Mouse (Mus musculus) layer of hippocampus, postnatal 14 days (tissue): ENCODE measurements at regions not wholly inside any gene's neighbourhood (a gene's known extent, or its start where the extent isn't known, plus 50 kb on each side); places are given as distances from the start of the nearest gene placed in this dataset.

Source experiments
- DNase-seq, 2 experiments: peaks; one replicate each; pipeline ENCODE4 v3.0.0; 2021 to 2022; ENCODE audit warnings: low spot score in 2 of 2, mixed read lengths in 1 of 2

GRCm38 (mm10) chr6:148719062-148719461 is 112.2 kb downstream of the Ipo8 start:
- no peak for DNase-seq

DNA sequence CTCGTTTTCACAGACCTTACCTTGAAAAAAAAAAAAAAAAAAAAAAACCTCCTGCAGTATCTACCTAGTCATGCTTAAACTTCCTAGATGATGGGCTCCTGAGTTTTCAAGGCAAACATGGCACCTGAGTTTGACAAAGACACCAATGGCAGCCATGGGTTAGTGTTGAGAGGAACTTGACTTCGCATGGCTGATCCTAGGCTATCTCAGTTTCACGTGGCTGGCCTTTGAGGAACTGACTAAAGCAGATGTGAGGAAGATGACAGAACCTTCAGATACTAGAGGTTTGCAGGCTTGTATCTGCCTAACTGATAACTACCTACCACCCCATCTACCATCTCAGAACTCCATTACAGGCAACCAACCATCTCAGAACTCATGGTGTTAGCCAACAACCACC is 120.9 kb downstream of the Ipo8 start:
- DNase-seq: no peak

DNA sequence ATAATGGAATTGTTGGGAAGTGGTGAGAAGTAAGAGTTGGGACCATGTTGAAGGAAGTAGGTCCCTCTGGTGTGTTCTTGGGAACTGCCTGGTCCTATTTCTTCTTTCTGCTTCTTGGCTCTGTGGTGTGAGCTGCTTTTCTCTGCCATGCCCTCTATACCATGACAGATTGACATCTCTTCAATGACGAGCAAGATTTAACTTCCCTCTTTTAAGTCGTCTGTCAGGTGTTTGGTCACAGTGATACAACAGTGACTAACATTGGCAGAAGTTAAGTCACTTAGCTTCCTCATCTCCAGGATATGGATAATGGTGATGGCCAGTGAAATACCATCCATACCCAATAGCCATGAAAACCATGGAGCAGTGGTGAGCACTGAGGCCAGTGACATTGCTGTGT is 122.9 kb downstream of the Ipo8 start:
- DNase-seq: no peak

GRCm38 (mm10) chr6:148705711-148706110 is 125.6 kb downstream of the Ipo8 start:
- DNase-seq: no peak

DNA sequence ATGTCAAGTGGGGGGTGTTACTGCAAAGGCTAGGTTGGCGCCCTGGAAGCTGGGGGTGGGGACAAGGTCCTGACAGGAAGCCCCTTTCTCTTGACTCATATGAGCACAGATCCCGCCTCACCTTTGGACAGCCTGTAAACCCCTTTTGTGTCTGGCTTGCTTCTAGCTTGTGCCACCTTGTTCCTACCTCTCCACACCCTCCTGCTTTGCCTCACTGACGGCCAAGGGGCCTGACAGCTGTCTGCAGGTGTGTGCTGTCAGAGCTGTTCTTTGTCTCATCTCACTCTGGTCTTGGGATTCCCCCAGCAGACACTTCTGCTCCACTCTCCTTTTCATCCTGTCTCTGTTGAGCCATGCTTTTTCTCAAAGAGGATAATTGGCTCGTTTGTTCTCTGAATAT is 137.9 kb downstream of the Ipo8 start:
- no peak for DNase-seq

- DNase-seq: peak; percentile 53 to 55
Observed at GRCm38 (mm10) chr6:148687770-148688169, 143.5 kb downstream of the Ipo8 start.

- no peak for DNase-seq
Observed at GRCm38 (mm10) chr6:148660152-148660551, 171.1 kb downstream of the Ipo8 start.

DNA sequence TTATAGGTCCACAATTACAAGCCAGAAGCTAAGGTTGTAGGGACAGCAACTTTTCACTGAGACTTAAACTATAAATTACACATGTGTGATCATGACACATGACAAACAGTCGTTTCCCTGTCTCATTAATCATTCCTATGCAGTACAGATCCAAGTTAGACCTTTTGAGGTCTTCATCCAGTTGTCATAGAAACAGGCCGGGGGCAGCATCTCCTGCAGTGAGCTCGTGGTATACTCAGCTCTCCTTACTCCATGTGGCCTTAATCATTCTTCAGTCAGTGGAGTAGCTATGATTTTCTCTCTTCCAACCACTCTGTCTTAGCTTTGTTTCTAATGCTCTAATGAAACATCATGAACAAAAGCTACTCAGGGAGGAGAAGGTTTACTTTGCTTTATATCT is 178.1 kb downstream of the Ipo8 start:
- DNase-seq: no peak

DNA sequence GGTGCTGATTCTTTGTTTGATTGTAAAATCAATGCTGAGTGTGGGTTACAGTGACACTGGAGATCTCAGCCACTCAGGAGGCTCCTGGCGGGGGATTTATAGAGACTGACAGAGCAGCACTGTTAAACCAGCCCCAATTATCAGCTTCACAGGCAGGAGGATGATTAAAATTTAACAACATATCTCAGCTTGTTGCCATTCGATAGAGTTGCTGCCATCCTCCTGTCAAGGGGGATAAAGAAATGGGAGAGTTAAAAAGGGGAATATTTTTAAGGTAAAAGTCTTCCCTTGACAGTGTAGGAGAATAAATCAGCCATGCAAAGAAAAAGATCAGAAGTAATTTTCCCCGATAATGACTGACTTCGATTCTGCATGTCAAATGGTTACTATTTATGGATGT is 178.8 kb downstream of the Ipo8 start:
- no peak for DNase-seq

DNA sequence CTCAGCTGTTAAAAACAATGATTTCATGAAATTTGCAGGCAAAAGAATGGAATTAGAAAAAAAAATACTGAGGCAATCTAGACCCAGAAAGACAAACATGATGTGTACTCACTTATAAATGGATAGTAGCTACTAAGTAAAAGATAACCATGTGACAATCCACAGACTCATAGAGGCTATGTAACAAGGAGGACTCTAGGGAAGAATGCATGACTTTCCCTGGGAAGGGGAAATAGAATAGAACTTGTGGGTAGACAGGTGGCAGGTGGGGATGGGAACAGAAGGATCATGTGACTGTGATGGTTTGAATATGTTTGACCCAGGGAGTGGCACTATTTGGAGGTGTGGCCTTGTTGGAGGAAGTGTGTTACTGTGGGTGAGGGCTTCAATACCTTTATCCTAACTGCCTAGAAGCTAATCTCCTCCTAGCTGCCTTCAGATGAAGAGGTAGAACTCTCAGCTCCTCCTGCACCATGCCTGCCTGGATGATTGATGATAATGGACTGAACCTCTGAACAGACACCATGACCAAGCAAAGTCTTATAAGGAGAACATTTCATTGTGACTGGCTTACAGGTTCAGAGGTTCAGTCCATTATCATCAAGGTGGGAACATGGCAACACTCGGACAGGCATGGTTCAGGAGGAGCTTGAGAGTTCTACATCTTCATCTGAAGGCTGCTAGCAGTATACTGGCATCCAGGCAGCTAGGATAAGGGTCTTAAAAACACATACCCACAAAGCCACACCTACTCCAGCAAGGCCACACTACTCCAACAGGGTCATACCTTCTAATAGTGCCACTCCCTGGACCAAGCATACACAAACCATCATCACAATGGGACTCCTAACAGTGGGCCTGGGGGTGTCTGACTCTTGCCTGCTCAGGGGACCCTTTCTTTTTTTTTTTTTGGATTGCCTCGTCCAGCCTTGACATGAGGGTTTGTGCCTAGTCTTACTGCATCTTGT is 183.6 kb downstream of the Ipo8 start:
- DNase-seq: no peak

DNA sequence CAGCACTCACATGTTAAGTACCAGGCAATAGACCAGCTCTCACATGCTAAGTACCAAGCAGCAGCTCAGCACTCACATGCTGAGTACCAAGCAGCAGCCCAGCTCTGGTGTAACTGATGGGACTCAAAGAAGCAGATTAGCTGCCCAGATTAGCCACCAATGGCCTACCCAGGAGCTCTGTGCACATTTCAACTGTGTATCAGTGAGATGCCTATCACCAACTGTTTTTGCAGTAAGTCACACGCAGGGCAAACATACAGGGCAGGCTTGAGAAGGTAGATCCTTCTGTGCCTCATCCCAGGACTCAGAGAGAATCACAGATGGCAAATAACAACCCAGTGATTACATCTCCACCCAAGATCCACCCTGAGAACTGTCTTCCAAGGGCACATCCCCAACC is 190.7 kb downstream of the Ipo8 start:
- DNase-seq: no peak

- peak in 1 of 2 experiments; percentile 32 for DNase-seq
Observed at GRCm38 (mm10) chr6:148634148-148634547, 190.0 kb upstream of the Tmtc1 start.

DNA sequence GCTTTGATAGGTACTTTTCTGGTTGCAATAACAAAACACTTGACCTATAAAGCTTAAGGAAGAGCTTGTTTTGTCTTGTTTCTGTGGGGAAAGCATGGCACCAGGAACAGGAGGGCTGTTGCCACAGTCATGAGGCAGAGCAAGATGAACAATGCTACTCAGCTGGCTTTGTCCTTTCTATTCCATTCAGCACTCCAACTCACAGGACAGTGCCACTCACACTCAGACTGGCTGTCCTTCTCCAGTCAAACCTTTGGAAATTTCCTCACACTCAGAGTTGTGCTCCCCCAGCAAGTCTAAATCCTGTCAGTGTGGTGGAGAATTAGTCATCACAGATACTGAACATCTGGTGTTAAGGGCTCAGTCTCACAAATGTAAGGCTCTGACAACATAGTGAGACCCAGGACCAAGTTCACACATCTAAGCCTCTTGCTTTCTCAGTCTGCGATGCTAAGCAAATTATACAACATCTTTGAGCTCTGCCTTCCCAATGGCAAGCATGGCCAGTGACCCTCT is 183.0 kb upstream of the Tmtc1 start:
- DNase-seq: no peak

DNA sequence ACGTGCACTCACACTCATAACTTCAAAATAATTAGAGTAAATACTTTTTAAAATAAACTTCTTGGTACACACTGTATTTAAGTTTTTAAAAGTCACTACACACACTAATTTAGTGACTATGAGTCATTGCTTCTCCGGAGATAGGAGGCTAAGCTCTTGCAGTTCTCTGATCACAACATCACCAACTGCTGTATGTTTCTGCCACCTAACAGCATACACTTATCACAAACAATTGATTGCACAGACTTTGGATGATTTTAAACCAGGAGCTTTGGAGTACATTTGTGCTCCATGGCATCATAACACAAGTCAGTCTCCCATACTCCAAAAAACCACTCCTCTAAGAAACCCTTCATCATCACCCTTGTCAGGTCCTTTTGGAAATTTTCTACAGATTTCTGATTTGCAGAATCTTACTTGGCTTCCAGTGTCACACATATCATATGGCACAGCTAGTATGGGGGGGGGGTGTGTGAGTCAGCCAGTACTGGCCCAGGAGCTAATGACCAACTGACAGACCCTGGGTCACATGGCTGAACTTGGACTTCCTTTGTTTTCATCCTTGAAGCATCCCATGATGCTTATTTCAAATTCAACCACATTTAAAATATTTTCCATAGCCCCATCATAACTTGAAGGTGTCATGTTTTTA is 179.1 kb upstream of the Tmtc1 start:
- DNase-seq: no peak

- DNase-seq: no peak
Observed at GRCm38 (mm10) chr6:148620034-148620433, 175.8 kb upstream of the Tmtc1 start.

DNA sequence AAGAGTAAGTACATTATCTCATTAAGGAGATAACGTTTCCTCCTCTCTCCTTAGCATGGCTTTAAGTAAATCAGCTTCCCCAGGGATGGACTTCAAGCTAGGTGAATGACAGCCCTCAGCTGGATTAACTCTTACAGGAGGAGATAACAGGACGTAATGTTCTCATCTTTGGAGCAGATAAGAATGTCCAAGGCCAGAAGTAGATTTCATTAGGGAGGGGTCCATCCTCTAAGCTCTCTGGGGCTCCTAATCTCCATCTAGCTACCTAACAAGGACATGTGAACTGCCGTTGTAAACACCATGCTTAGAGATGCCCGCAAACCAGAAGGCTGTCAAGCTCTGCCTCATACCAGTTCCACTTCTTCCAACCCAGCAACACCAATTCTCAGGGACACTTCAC is 171.7 kb upstream of the Tmtc1 start:
- DNase-seq: no peak

- no peak for DNase-seq
Observed at GRCm38 (mm10) chr6:148615442-148615841, 171.3 kb upstream of the Tmtc1 start.

DNA sequence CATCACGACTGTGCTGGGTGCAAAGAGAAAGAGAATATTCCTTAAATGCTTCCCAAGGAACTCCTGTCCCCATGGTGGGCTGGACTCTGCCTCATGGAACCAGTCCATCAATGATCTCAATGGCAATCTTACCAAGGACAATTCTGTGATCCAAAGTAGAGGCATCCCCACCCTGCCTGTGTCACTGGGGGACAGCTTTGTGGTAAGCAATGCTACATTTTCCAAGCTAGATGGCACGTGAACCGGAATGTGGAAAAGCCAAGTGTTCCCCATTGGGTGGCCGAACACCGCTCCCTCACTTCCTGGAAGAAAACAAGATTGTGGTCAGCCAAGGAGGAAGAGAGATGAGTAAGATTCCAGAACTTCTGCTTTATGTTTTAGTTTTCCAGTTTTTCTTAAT is 164.7 kb upstream of the Tmtc1 start:
- no peak for DNase-seq

DNA sequence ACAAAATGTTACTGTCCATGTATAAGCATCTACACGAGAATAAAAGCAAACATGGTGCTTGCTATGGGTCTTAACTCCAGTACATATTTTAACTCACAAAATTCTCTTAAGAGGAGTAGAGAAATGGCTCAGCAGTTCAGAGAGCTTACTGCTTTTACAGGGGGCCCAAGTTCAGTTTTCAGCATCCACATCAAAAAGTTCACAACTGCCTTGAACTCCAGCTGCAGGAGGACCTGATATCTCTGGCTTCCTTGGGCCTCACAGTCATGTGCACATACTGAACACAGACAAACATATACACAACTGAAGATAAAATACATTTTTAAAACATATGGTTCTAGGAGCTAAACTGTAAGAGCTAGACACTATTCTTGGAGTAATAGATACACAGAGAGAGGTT is 161.0 kb upstream of the Tmtc1 start:
- no peak for DNase-seq

DNA sequence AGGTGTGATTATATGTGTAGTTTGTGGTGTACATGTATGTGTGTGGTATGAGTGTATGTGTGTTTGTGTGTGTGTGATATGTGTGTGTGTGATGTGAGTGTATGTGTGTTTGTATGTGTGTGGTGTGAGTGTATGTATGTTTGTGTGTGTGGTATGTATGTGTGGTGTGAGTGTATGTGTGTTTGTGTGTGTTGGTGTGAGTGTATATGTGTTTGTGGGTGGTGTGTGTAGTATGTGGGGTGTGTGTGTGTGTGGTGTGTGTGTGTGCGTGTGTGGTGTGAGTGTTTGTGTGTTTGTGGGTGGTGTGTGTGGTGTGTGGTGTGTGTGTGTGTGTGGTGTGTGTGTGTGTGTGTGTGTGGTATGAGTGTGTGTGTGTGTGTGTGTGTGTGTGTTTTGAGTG is 160.6 kb upstream of the Tmtc1 start:
- DNase-seq: no peak

- no peak for DNase-seq
Observed at GRCm38 (mm10) chr6:148603878-148604277, 159.7 kb upstream of the Tmtc1 start.

- DNase-seq: no peak
Observed at GRCm38 (mm10) chr6:148603460-148603859, 159.3 kb upstream of the Tmtc1 start.
